Mouse (Mus musculus): ENCODE results near the gene Zfp319. TPM values are rescaled to one million over a fixed set of nuclear protein-coding genes. Genes with fewer than 3 reads are reported as not detected.

Gene Zfp319
- polyA plus RNA-seq, 3 experiments from 2014 or later, result 3.1 to 4.2 (median 3.6) TPM

- ATAC-seq, result peak; percentile 74
Observed at GRCm38 (mm10) chr8:95348811-95349630, 17.3 kb upstream of the Zfp319 start.

GRCm38 (mm10) chr8:95348356-95348755 is 16.6 kb upstream of the Zfp319 start:
- peak; percentile 7 for ATAC-seq

GRCm38 (mm10) chr8:95346643-95347545 is 15.1 kb upstream of the Zfp319 start:
- ATAC-seq, result peak; percentile 30

- no peak for ATAC-seq
Observed at GRCm38 (mm10) chr8:95344668-95345067, 12.9 kb upstream of the Zfp319 start.

GRCm38 (mm10) chr8:95341721-95342120 is 10.0 kb upstream of the Zfp319 start:
- no peak for ATAC-seq

- no peak for ATAC-seq
Observed at GRCm38 (mm10) chr8:95336363-95336762, 4.6 kb upstream of the Zfp319 start.

- no peak for ATAC-seq
Observed at GRCm38 (mm10) chr8:95335706-95336105, 4.0 kb upstream of the Zfp319 start.

- ATAC-seq, result no peak
Observed at GRCm38 (mm10) chr8:95332437-95333199, 868 bp upstream of the Zfp319 start.

GRCm38 (mm10) chr8:95331156-95331719 is 512 bp downstream of the Zfp319 start:
- peak; percentile 44 for ATAC-seq

- ATAC-seq, result no peak
Observed at GRCm38 (mm10) chr8:95330367-95330766, 1.4 kb downstream of the Zfp319 start.

- no peak for ATAC-seq
Observed at GRCm38 (mm10) chr8:95327866-95328465, 3.8 kb downstream of the Zfp319 start.

- no peak for ATAC-seq
Observed at GRCm38 (mm10) chr8:95326822-95327221, 4.9 kb downstream of the Zfp319 start.

- ATAC-seq, result no peak
Observed at GRCm38 (mm10) chr8:95324646-95325045, 7.1 kb downstream of the Zfp319 start.

GRCm38 (mm10) chr8:95323201-95323600 is 8.5 kb downstream of the Zfp319 start:
- ATAC-seq, result no peak

GRCm38 (mm10) chr8:95320224-95321139 is 11.3 kb downstream of the Zfp319 start:
- peak; percentile 92 for ATAC-seq

- ATAC-seq, result no peak
Observed at GRCm38 (mm10) chr8:95315350-95315749, 16.4 kb downstream of the Zfp319 start.

GRCm38 (mm10) chr8:95314707-95315106 is 17.0 kb downstream of the Zfp319 start:
- no peak for ATAC-seq

- no peak for ATAC-seq
Observed at GRCm38 (mm10) chr8:95313857-95314256, 17.9 kb downstream of the Zfp319 start.

GRCm38 (mm10) chr8:95312836-95313235 is 18.9 kb downstream of the Zfp319 start:
- ATAC-seq, result no peak

- ATAC-seq, result no peak
Observed at GRCm38 (mm10) chr8:95310342-95310970, 21.3 kb downstream of the Zfp319 start, which contains the start of gene Tepp. Gene Tepp (plus strand): TSS chr8:95310566.
